Mouse (Mus musculus): ENCODE measurements around the gene Lpar5.

Lpar5 gene

GRCm38 (mm10) chr6:125128724-125129123, 61.0 kb downstream of the Lpar5 start:
- DNase-seq (ENCODE audit: low read depth), result no peak

- DNase-seq (ENCODE audit: low read depth), result no peak
Measured at GRCm38 (mm10) chr6:125129710-125130402, 62.1 kb downstream of the Lpar5 start.

- DNase-seq (ENCODE audit: low read depth), result peak; percentile 95
Measured at GRCm38 (mm10) chr6:125131302-125132156, 63.8 kb downstream of the Lpar5 start, which contains the start of gene Nop2. Gene Nop2 (plus strand): TSS chr6:125131909.

Measured in 416B (cell line).